Mouse (Mus musculus) heart, postnatal 0 days (tissue): ENCODE data around the gene Ikbke. TPM values are rescaled to one million over a fixed set of nuclear protein-coding genes. Genes with fewer than 3 reads are reported as not detected.

ENCODE experiments used
- ATAC-seq: fragments of 200-750 bp; cut with Nextera tagmentation; 2 replicates; pipeline ENCODE4 v1.8.0; 2017; ENCODE audit warnings: low read depth, moderate number of reproducible peaks, moderate library complexity; ENCODE audit not compliant: insufficient read depth
- DNase-seq: peaks from one replicate; pipeline ENCODE4 v3.0.0-alpha.2; 2016; ENCODE audit warnings: low spot score
- H3K27ac ChIP-seq: fragments of 300-500 bp; sonication (generic); 2 replicates; pipeline ENCODE4 v1.5.1; 2014; ENCODE audit warnings: low read depth, mild to moderate bottlenecking
- H3K27me3 ChIP-seq: fragments of 300-500 bp; sonication (generic); 2 replicates; pipeline ENCODE4 v1.6.1; 2014; ENCODE audit warnings: low read length, mixed read lengths; ENCODE audit not compliant: control insufficient read depth, insufficient read depth
- H3K36me3 ChIP-seq: fragments of 300-500 bp; sonication (generic); replicated peaks from 2 replicates; pipeline ENCODE4 v1.6.1; 2014; ENCODE audit warnings: low read length, mixed read lengths; ENCODE audit not compliant: control insufficient read depth, insufficient read depth
- H3K4me1 ChIP-seq: fragments of 300-500 bp; sonication (generic); 2 replicates; pipeline ENCODE4 v1.6.1; 2014; ENCODE audit warnings: antibody characterized with exemption; ENCODE audit not compliant: control insufficient read depth, insufficient read depth
- H3K4me2 ChIP-seq: fragments of 300-500 bp; sonication (generic); 2 replicates; pipeline ENCODE4 v1.6.1; 2014; ENCODE audit warnings: low read depth, mild to moderate bottlenecking, low read length, moderate library complexity
- H3K4me3 ChIP-seq: fragments of 300-500 bp; sonication (generic); 2 replicates; pipeline ENCODE4 v1.5.1; 2014; ENCODE audit warnings: low read depth, low read length
- H3K9ac ChIP-seq: fragments of 300-500 bp; sonication (generic); replicated peaks from 2 replicates; pipeline ENCODE4 v1.6.1; 2014; ENCODE audit warnings: low read depth, low read length, mixed read lengths
- H3K9me3 ChIP-seq: fragments of 300-500 bp; sonication (generic); replicated peaks from 2 replicates; pipeline ENCODE4 v1.6.1; 2016; ENCODE audit warnings: low read length; ENCODE audit not compliant: control insufficient read depth
- CTCF ChIP-seq: IDR thresholded peaks from 2 replicates; pipeline ENCODE4 v1.5.1; 2016; ENCODE audit warnings: antibody characterized with exemption, control low read depth, low read depth
- EP300 ChIP-seq: IDR thresholded peaks from 2 replicates; pipeline ENCODE4 v1.6.1; 2016; ENCODE audit warnings: antibody characterized with exemption, low read depth
- WGBS: fragments of 180-500 bp; shearing (Covaris S2); extraction: QIAGEN DNeasy Blood & Tissue Kit; methylation state at CpG from one replicate; pipeline ENCODE4 v1.1.7; 2014; 5-methylcytosine and 5-hydroxymethylcytosine counted together
- polyA plus RNA-seq: library from polyadenylated mRNA; unstranded; fragments of >200 nt; fragmentation: Nextera tagmentation; extraction: Ambion mirVana; gene quantifications from 2 replicates; pipeline ENCODE4 v1.2.1, GENCODE M21; 2015
- total RNA-seq: library from RNA; depleted of rRNA; stranded (reverse); fragments of >200 nt; gene quantifications from 2 replicates; pipeline ENCODE4 v1.2.3, GENCODE M21; 2014; ENCODE audit warnings: low replicate concordance

Gene Ikbke
- total and polyA plus RNA-seq, 2 experiments from 2014 or later: 1.5 to 2.6 TPM

DNA sequence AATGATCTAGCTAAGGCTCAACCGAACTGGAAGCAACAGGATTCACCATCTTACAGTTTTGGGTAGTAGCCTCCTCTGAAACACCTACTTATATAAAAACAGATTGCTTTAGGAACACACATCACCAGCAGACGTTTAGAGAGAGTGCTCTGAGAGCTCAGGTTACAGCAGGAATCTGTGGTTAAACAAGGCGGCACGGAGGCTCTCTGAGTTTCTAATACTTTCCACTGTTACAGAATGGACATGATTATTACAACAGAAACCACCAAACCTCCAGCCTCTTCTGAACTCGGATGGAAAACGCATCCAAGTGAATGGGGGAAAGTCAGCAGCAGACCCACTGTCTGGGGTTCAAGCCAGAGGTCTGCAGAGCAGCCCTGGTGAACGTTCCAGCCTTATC is 43.3 kb downstream of the Ikbke start:
- TF ChIP-seq CTCF (no peak), EP300 (no peak)
- Histone ChIP-seq H3K9ac (no peak overlapping the region), H3K27ac (no peak overlapping the region), H3K4me3 (no peak overlapping the region), H3K4me2 (no peak overlapping the region), H3K27me3 (no peaks in the 10 kb centered on the region), H3K9me3 (no peaks in the 10 kb centered on the region), H3K36me3 (no peaks in the 10 kb centered on the region), H3K4me1 (peaks cover 28% of the 10 kb centered on the region)
- ATAC-seq: no peak
- DNase-seq: no peak
- 49% methylated on average over 7 of the region's 7 CpGs for WGBS

DNA sequence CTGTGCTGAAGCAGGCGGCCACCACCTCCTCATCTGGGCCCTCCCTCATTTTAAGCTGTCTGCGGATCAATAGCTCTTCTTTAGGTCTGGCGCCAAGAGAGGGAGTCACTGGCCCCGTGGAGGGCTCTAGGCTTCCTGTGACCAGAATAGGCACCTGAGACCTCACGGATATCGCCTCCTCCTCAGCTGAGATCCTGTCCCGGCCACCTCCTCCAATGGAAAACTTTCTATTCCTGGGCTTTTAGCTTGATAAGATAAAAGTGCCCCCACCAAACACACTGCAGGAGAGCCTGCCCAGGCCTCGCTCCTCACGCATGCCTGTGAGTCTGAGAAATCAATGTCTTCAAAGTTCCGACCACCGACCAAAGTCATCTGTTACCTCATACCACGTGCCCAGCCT is 45.9 kb downstream of the Ikbke start:
- no peak overlapping the region for H3K9ac ChIP-seq
- ATAC-seq (no peak), DNase-seq (no peak)
- no peak for TF ChIP-seq CTCF
- TF ChIP-seq EP300: no peak
- H3K4me3 ChIP-seq: no peak overlapping the region
- H3K36me3 ChIP-seq: no peaks in the 10 kb centered on the region
- H3K9me3 ChIP-seq: no peaks in the 10 kb centered on the region
- H3K4me2 ChIP-seq: peak overlapping the region; percentile 23; the same call in 1 of the 2 replicates
- H3K4me1 ChIP-seq: peaks cover 21% of the 10 kb centered on the region
- no peak overlapping the region for H3K27ac ChIP-seq
- 14% methylated on average over 12 of the region's 12 CpGs for WGBS
- H3K27me3 ChIP-seq: no peaks in the 10 kb centered on the region

DNA sequence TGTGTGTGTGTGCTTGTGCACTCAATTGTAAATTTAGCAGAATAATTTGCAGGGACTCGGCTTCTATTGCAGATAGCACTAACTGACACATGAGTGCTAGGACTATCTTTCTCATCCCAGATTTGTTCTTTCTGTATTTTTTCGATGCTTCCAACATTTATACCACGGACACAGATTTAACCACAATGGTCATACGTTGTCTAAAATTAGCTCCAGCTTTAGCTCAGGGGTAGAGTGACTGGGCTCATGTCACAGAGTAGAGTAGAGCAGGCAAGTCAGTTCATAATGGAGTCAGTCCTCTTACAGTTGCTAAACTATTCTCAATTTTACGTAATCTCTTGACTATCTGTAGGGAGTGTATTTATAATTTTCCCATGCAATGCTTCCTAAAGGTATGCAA is 50.7 kb downstream of the Ikbke start:
- H3K4me2 ChIP-seq: peak overlapping the region; percentile 24; the same call in 1 of the 2 replicates
- H3K27ac ChIP-seq: no peak overlapping the region
- no peak for TF ChIP-seq EP300
- no peak for TF ChIP-seq CTCF
- ATAC-seq (peak; percentile 53; the same call in 1 of the 2 replicates), DNase-seq (no peak)
- H3K9ac ChIP-seq: no peak overlapping the region
- H3K27me3 ChIP-seq: no peaks in the 10 kb centered on the region
- 36% methylated on average over 5 of the region's 5 CpGs for WGBS
- H3K4me3 ChIP-seq: no peak overlapping the region
- H3K4me1 ChIP-seq: peaks cover 19% of the 10 kb centered on the region
- no peaks in the 10 kb centered on the region for H3K9me3 ChIP-seq
- no peaks in the 10 kb centered on the region for H3K36me3 ChIP-seq

DNA sequence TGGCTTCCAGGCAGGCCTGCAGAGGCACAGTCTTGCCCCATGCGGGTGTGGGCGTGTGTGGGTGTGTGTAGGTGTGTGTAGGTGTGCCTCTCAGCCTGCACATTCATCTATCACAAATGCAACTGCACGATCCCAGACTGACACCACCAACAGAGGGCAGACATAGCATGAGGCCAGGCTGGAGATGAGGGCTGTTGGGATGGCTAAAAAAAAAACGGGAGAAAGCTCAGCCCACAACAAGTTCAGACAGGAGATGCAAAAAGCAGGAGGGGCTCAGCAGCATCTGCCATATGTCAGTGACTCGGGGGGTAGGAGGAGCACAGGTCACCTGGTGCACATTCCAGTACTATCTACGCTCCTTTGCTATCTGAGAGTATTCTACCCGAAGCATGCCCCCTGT is 51.2 kb downstream of the Ikbke start:
- DNase-seq: peak; percentile 65
- peak; percentile 83 for ATAC-seq
- Histone ChIP-seq H3K27ac (no peak overlapping the region), H3K36me3 (no peaks in the 10 kb centered on the region), H3K9me3 (no peaks in the 10 kb centered on the region), H3K4me2 (peak overlapping the region; percentile 24; the same call in 1 of the 2 replicates), H3K27me3 (no peaks in the 10 kb centered on the region), H3K9ac (no peak overlapping the region), H3K4me3 (no peak overlapping the region), H3K4me1 (peaks cover 15% of the 10 kb centered on the region)
- WGBS: 27% methylated on average over 7 of the region's 7 CpGs
- TF ChIP-seq CTCF (peak; percentile 63), EP300 (no peak)

DNA sequence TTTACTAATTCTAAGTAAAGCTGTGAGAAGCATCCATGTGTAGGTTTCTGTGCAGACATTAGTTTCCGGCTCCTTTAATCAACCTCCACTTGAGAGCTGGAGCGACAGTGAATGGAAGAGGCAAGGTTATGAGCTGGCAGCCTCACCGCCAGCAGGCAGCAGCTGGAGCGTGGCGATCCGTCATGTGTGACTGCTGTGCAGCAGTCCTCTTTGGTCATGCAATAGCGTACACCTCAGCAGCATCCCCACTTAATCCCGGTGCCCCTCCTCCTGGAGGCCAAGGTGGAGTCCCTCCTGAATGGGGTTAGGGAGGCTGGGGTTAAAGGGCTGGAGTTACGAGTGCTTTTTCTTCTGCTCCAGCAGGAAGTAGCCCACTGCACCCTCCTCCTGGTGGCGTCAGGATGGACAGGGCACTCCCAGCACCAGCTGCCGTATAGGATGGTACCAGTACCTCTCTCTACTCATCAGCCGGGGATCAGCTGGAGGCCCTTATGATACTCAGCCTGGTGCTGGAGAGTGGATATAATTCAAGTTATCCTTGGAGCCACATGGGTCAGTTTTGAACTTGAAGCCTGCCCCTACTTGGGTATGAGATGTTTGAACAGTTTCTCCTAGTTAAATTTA is 54.4 kb downstream of the Ikbke start:
- Histone ChIP-seq H3K27me3 (no peaks in the 10 kb centered on the region), H3K36me3 (no peaks in the 10 kb centered on the region), H3K4me1 (0 out of 2 replicates have a peak, but pooled peaks cover 6% of the 10 kb centered on the region), H3K9ac (no peak overlapping the region), H3K4me2 (no peak overlapping the region), H3K9me3 (no peaks in the 10 kb centered on the region), H3K27ac (no peak overlapping the region), H3K4me3 (no peak overlapping the region)
- DNase-seq (no peak), ATAC-seq (no peak)
- 78% methylated on average over 12 of the region's 12 CpGs for WGBS
- TF ChIP-seq CTCF (no peak), EP300 (no peak)

DNA sequence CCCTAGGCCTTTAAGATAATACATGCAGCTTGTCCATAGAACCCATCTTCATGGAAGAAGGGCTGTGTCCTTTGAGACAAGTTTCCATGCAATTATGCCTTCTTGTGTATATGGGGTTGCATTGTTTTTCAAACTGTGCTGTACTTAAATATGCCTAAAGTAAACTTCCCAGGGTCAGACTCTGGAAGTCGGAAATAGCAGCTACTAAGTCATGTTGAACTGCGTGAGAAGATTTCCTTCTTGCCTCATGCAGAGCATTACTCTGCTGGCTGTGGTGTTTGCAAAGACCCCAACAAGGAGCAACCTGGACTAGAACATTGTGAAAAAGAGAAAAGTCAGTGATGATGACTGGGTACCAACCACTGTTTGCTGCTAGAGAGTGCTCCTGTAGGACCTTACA is 56.1 kb downstream of the Ikbke start:
- 0 out of 2 replicates have a peak, but pooled peaks cover 3% of the 10 kb centered on the region for H3K4me1 ChIP-seq
- no peak for ATAC-seq
- no peak overlapping the region for H3K9ac ChIP-seq
- no peak overlapping the region for H3K27ac ChIP-seq
- no peak for TF ChIP-seq EP300
- no peak for TF ChIP-seq CTCF
- no peak overlapping the region for H3K4me3 ChIP-seq
- no peaks in the 10 kb centered on the region for H3K9me3 ChIP-seq
- H3K4me2 ChIP-seq: no peak overlapping the region
- no peak for DNase-seq
- no peaks in the 10 kb centered on the region for H3K27me3 ChIP-seq
- no peaks in the 10 kb centered on the region for H3K36me3 ChIP-seq
- 84% methylated on average over 2 of the region's 2 CpGs for WGBS
